Mouse (Mus musculus) neural tube, embryonic 14.5 days (tissue): ENCODE data around the gene Borcs8. TPM values are rescaled to one million over a fixed set of nuclear protein-coding genes. Genes with fewer than 3 reads are reported as not detected.

Experiments
- ATAC-seq: fragments of 200-750 bp; cut with Nextera tagmentation; 2 replicates; pipeline ENCODE4 v1.8.0; 2017; ENCODE audit warnings: low read depth, mild to moderate bottlenecking, moderate TSS enrichment, moderate library complexity
- H3K27ac ChIP-seq: fragments of 300-500 bp; sonication (generic); 2 replicates; pipeline ENCODE4 v1.5.1; 2014; ENCODE audit warnings: low read depth, mild to moderate bottlenecking, control low read depth, low read length, moderate library complexity, mixed read lengths
- H3K27me3 ChIP-seq: fragments of 300-500 bp; sonication (generic); 2 replicates; pipeline ENCODE4 v1.6.1; 2014; ENCODE audit warnings: low read length; ENCODE audit not compliant: control insufficient read depth, insufficient read depth
- H3K36me3 ChIP-seq: fragments of 300-500 bp; sonication (generic); 2 replicates; pipeline ENCODE4 v1.6.1; 2014; ENCODE audit warnings: low read length, mixed read lengths; ENCODE audit not compliant: control insufficient read depth, insufficient read depth
- H3K4me1 ChIP-seq: fragments of 300-500 bp; sonication (generic); 2 replicates; pipeline ENCODE4 v1.6.1; 2014; ENCODE audit warnings: low read length; ENCODE audit not compliant: control insufficient read depth, insufficient read depth
- H3K4me2 ChIP-seq: fragments of 300-500 bp; sonication (generic); 2 replicates; pipeline ENCODE4 v1.6.1; 2014; ENCODE audit warnings: mild to moderate bottlenecking, low read depth, low read length, control low read depth
- H3K4me3 ChIP-seq: fragments of 300-500 bp; sonication (generic); 2 replicates; pipeline ENCODE4 v1.5.1; 2014; ENCODE audit warnings: low read depth, low read length, control low read depth, mixed read lengths
- H3K9ac ChIP-seq: fragments of 300-500 bp; sonication (generic); replicated peaks from 2 replicates; pipeline ENCODE4 v1.6.1; 2014; ENCODE audit warnings: low read depth, mild to moderate bottlenecking, control low read depth, low read length, mixed read lengths
- H3K9me3 ChIP-seq: fragments of 300-500 bp; sonication (generic); 2 replicates; pipeline ENCODE4 v1.6.1; 2016; ENCODE audit warnings: low read length; ENCODE audit not compliant: control insufficient read depth
- WGBS: fragments of 180-500 bp; shearing (Covaris S2); extraction: QIAGEN DNeasy Blood & Tissue Kit; methylation state at CpG from one replicate; pipeline ENCODE4 v1.1.7; 2014; 5-methylcytosine and 5-hydroxymethylcytosine counted together
- polyA plus RNA-seq: library from polyadenylated mRNA; unstranded; fragments of >200 nt; fragmentation: Nextera tagmentation; extraction: Ambion mirVana; gene quantifications from 2 replicates; pipeline ENCODE4 v1.2.1, GENCODE M21; 2014

Borcs8 gene
- polyA plus RNA-seq, 1 experiment from 2014 or later, result 72.3 TPM

- no peak overlapping the region for H3K9ac ChIP-seq
- no peak overlapping the region for H3K4me3 ChIP-seq
- H3K36me3 ChIP-seq, result peaks cover 15% of the 10 kb centered on the region
- H3K9me3 ChIP-seq, result no peaks in the 10 kb centered on the region
- no peaks in the 10 kb centered on the region for H3K27me3 ChIP-seq
- 59% methylated on average over 9 of the region's 9 CpGs for WGBS
- peaks cover 6% of the 10 kb centered on the region for H3K4me1 ChIP-seq
- peak overlapping the region; percentile 60 for H3K27ac ChIP-seq
- H3K4me2 ChIP-seq, result no peak overlapping the region
- ATAC-seq, result peak; percentile 61
These were observed 9.9 kb upstream of the Borcs8 start for GRCm38 (mm10) chr8:70129309-70129952.

- no peak for ATAC-seq
- Histone ChIP-seq H3K36me3 (peaks cover 20% of the 10 kb centered on the region), H3K9ac (no peak overlapping the region), H3K27me3 (no peaks in the 10 kb centered on the region), H3K4me1 (peaks cover 6% of the 10 kb centered on the region), H3K9me3 (no peaks in the 10 kb centered on the region), H3K4me2 (no peak overlapping the region), H3K4me3 (no peak overlapping the region), H3K27ac (no peak overlapping the region; the same call in 1 of the 2 replicates)
- WGBS, result 80% methylated on average over 3 of the region's 3 CpGs
These were observed 9.2 kb upstream of the Borcs8 start for GRCm38 (mm10) chr8:70130066-70130465.

- Histone ChIP-seq H3K36me3 (peaks cover 30% of the 10 kb centered on the region), H3K4me2 (peak within 1 kb of the TSS; percentile 79), H3K9ac (peak within 1 kb of the TSS; percentile 58), H3K27ac (no peak within 1 kb of the TSS; the same call in 1 of the 2 replicates), H3K27me3 (no peaks in the 10 kb centered on the region), H3K4me3 (peak within 1 kb of the TSS; percentile 66), H3K9me3 (no peaks in the 10 kb centered on the region), H3K4me1 (peaks cover 6% of the 10 kb centered on the region)
- 1% methylated on average over 37 of the region's 37 CpGs for WGBS
- ATAC-seq, result peak; percentile 87
These were observed 8.0 kb upstream of the Borcs8 start, which contains the start of gene Nr2c2ap for GRCm38 (mm10) chr8:70131166-70131883. TSS of gene Nr2c2ap (plus strand) at chr8:70131333.

- no peak overlapping the region for H3K4me2 ChIP-seq
- no peaks in the 10 kb centered on the region for H3K9me3 ChIP-seq
- no peak overlapping the region for H3K27ac ChIP-seq
- no peak for ATAC-seq
- no peak overlapping the region for H3K9ac ChIP-seq
- WGBS, result 90% methylated on average over 5 of the region's 5 CpGs
- no peak overlapping the region for H3K4me3 ChIP-seq
- H3K36me3 ChIP-seq, result peaks cover 30% of the 10 kb centered on the region
- peaks cover 14% of the 10 kb centered on the region for H3K4me1 ChIP-seq
- H3K27me3 ChIP-seq, result no peaks in the 10 kb centered on the region
These were observed 5.2 kb upstream of the Borcs8 start for GRCm38 (mm10) chr8:70134086-70134485.

GRCm38 (mm10) chr8:70134931-70135330 is 4.4 kb upstream of the Borcs8 start:
- Histone ChIP-seq H3K4me2 (no peak overlapping the region), H3K27ac (no peak overlapping the region), H3K27me3 (no peaks in the 10 kb centered on the region), H3K9me3 (no peaks in the 10 kb centered on the region), H3K9ac (no peak overlapping the region), H3K4me1 (peaks cover 14% of the 10 kb centered on the region), H3K36me3 (peaks cover 30% of the 10 kb centered on the region), H3K4me3 (no peak overlapping the region)
- ATAC-seq, result no peak
- WGBS, result 90% methylated on average over 9 of the region's 9 CpGs

GRCm38 (mm10) chr8:70136591-70136990 is 2.7 kb upstream of the Borcs8 start:
- Histone ChIP-seq H3K4me1 (peaks cover 21% of the 10 kb centered on the region), H3K27me3 (no peaks in the 10 kb centered on the region), H3K4me3 (no peak overlapping the region), H3K9ac (no peak overlapping the region), H3K4me2 (no peak overlapping the region), H3K36me3 (peaks cover 30% of the 10 kb centered on the region), H3K27ac (no peak overlapping the region), H3K9me3 (no peaks in the 10 kb centered on the region)
- 77% methylated on average over 4 of the region's 4 CpGs for WGBS
- no peak for ATAC-seq

- 83% methylated on average over 4 of the region's 4 CpGs for WGBS
- Histone ChIP-seq H3K36me3 (peaks cover 40% of the 10 kb centered on the region), H3K9ac (no peak overlapping the region), H3K27me3 (no peaks in the 10 kb centered on the region), H3K27ac (no peak overlapping the region), H3K4me3 (0 out of 2 replicates have a peak overlapping the region, but pooled peaks have one; percentile 60), H3K9me3 (no peaks in the 10 kb centered on the region), H3K4me1 (peaks cover 18% of the 10 kb centered on the region), H3K4me2 (peak overlapping the region; percentile 81)
- ATAC-seq, result no peak
These were observed 1.4 kb upstream of the Borcs8 start for GRCm38 (mm10) chr8:70137890-70138289.

GRCm38 (mm10) chr8:70139981-70140380 is 682 bp downstream of the Borcs8 start:
- Histone ChIP-seq H3K4me2 (peak overlapping the region; percentile 81), H3K27me3 (no peaks in the 10 kb centered on the region), H3K9ac (peak overlapping the region; percentile 63), H3K36me3 (peaks cover 23% of the 10 kb centered on the region), H3K4me3 (peak overlapping the region; percentile 60), H3K9me3 (no peaks in the 10 kb centered on the region), H3K27ac (peak overlapping the region; percentile 82), H3K4me1 (peaks cover 18% of the 10 kb centered on the region)
- 15% methylated on average over 9 of the region's 9 CpGs for WGBS
- no peak for ATAC-seq
